Mouse (Mus musculus) forebrain, embryonic 11.5 days (tissue): ENCODE data around the gene Usp5. TPM values are rescaled to one million over a fixed set of nuclear protein-coding genes. Genes with fewer than 3 reads are reported as not detected.

ENCODE experiments used
- ATAC-seq: fragments of 200-750 bp; cut with Nextera tagmentation; replicated peaks from 2 replicates; pipeline ENCODE4 v1.8.0; 2017; ENCODE audit warnings: moderate TSS enrichment; ENCODE audit not compliant: low FRiP score
- DNase-seq: peaks from one replicate; pipeline ENCODE4 v3.0.0-alpha.2; 2017; ENCODE audit warnings: low spot score
- H3K27ac ChIP-seq: fragments of 300-500 bp; sonication (generic); 2 replicates; pipeline ENCODE4 v1.5.1; 2014; ENCODE audit warnings: low read depth, low read length
- H3K27me3 ChIP-seq: fragments of 300-500 bp; sonication (generic); 2 replicates; pipeline ENCODE4 v1.6.1; 2014; ENCODE audit warnings: mild to moderate bottlenecking, low read length, mixed read lengths; ENCODE audit not compliant: control insufficient read depth, insufficient read depth
- H3K36me3 ChIP-seq: fragments of 300-500 bp; sonication (generic); 2 replicates; pipeline ENCODE4 v1.6.1; 2014; ENCODE audit warnings: mild to moderate bottlenecking, low read length, moderate library complexity, mixed read lengths; ENCODE audit not compliant: control insufficient read depth, insufficient read depth
- H3K4me1 ChIP-seq: fragments of 300-500 bp; sonication (generic); replicated peaks from 2 replicates; pipeline ENCODE4 v1.6.1; 2014; ENCODE audit warnings: low read length, mixed read lengths; ENCODE audit not compliant: control insufficient read depth, insufficient read depth
- H3K4me2 ChIP-seq: fragments of 300-500 bp; sonication (generic); 2 replicates; pipeline ENCODE4 v1.6.1; 2014; ENCODE audit warnings: low read depth, mild to moderate bottlenecking, low read length, moderate library complexity, mixed read lengths; ENCODE audit not compliant: severe bottlenecking
- H3K4me3 ChIP-seq: fragments of 300-500 bp; sonication (generic); 2 replicates; pipeline ENCODE4 v1.5.1; 2014; ENCODE audit warnings: low read depth, low read length
- H3K9ac ChIP-seq: fragments of 300-500 bp; sonication (generic); 2 replicates; pipeline ENCODE4 v1.6.1; 2014; ENCODE audit warnings: low read length
- H3K9me3 ChIP-seq: fragments of 300-500 bp; sonication (generic); 2 replicates; pipeline ENCODE4 v1.6.1; 2016; ENCODE audit warnings: low read length, mixed read lengths; ENCODE audit not compliant: control insufficient read depth
- WGBS: fragments of 180-500 bp; shearing (Covaris S2); extraction: QIAGEN DNeasy Blood & Tissue Kit; methylation state at CpG from one replicate; pipeline ENCODE4 v1.1.7; 2014; 5-methylcytosine and 5-hydroxymethylcytosine counted together
- polyA plus RNA-seq: library from polyadenylated mRNA; unstranded; fragments of >200 nt; fragmentation: Nextera tagmentation; extraction: Ambion mirVana; gene quantifications from 2 replicates; pipeline ENCODE4 v1.2.1, GENCODE M21; 2014

Usp5 gene
- polyA plus RNA-seq, 1 experiment from 2014 or later: 182 TPM

- WGBS: 90% methylated on average over 3 of the region's 3 CpGs
- ATAC-seq: no peak
- no peaks in the 10 kb centered on the region for H3K27me3 ChIP-seq
These were observed 37.4 kb downstream of the Usp5 start for GRCm38 (mm10) chr6:124791911-124792310.

DNA sequence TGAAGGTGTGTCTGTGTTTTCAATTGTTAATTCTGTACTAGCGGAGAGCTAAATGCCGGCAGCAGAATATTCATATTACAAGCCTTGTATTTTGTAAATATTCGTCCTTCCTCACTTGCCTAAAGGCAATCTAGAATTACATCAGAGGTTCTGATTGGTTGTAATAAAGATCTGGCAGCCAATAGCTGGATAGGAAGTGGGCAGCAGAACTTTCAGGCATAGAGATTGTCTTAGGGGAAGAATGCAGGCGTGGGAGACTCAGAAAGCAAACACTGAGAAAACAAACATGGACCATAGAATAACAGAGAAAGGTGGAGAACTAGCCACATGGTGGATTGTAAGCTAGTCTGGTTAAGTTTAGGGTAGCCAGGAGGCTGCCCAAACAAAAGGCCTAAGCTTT is 39.2 kb downstream of the Usp5 start:
- Histone ChIP-seq H3K4me3 (no peak overlapping the region), H3K9ac (no peak overlapping the region), H3K27ac (no peak overlapping the region), H3K4me1 (no peaks in the 10 kb centered on the region), H3K36me3 (no peaks in the 10 kb centered on the region), H3K4me2 (no peak overlapping the region), H3K27me3 (no peaks in the 10 kb centered on the region), H3K9me3 (no peaks in the 10 kb centered on the region)
- ATAC-seq: no peak
- DNase-seq: no peak
- 79% methylated on average over 4 of the region's 4 CpGs for WGBS

More at GRCm38 (mm10) chr6:124791911-124792310, 37.4 kb downstream of the Usp5 start:
- H3K4me2 ChIP-seq: no peak overlapping the region
- H3K4me1 ChIP-seq: no peaks in the 10 kb centered on the region
- H3K9me3 ChIP-seq: no peaks in the 10 kb centered on the region
- no peaks in the 10 kb centered on the region for H3K36me3 ChIP-seq
- no peak overlapping the region for H3K4me3 ChIP-seq
- H3K27ac ChIP-seq: no peak overlapping the region
- no peak for DNase-seq
- H3K9ac ChIP-seq: no peak overlapping the region

DNA sequence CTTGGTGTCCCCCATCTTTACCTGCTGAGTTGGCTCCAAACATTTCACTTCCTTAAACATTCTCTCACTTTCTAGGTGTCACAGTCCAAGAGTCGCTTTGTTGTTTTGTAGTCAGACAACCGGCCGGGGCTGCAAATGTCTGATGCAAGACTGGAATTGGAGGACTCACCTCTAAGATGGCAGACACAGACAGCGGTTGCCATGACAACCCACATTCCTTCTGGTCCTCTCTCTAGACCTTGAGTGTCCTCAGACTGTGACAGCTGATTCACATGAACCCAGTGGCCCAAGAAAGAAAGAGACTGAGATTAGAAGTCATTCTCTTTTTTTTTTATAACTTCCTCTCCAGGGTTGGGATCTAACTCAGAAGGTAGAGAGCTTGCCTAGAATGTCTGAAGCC is 39.8 kb downstream of the Usp5 start:
- WGBS: 91% methylated on average over 4 of the region's 4 CpGs
- Histone ChIP-seq H3K9me3 (no peaks in the 10 kb centered on the region), H3K27me3 (no peaks in the 10 kb centered on the region), H3K36me3 (no peaks in the 10 kb centered on the region), H3K4me1 (no peaks in the 10 kb centered on the region), H3K4me2 (no peak overlapping the region), H3K27ac (no peak overlapping the region), H3K9ac (no peak overlapping the region), H3K4me3 (no peak overlapping the region)
- DNase-seq (no peak), ATAC-seq (no peak)

DNA sequence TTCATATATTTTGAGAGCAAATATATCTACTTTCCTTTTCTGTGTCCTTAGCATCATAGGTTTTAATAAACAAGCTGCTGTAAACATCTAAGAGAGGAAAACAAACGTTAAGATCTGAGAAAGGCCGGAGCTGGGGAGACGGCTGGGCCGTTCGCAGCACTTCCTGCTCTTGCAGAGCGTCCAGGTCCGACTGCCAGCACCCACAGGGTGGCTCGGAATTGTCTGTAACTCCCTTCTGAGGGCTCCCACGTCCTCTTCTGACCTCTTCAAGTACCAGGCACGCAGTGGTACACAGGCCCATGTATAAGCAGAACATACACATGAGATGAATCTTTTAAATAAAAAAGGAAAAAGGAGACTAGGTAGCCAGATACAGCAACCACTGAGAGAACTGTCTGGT is 41.6 kb downstream of the Usp5 start:
- no peaks in the 10 kb centered on the region for H3K27me3 ChIP-seq
- ATAC-seq (no peak), DNase-seq (no peak)
- H3K36me3 ChIP-seq: no peaks in the 10 kb centered on the region
- no peak overlapping the region for H3K4me2 ChIP-seq
- no peak overlapping the region for H3K4me3 ChIP-seq
- 83% methylated on average over 10 of the region's 10 CpGs for WGBS
- no peak overlapping the region for H3K9ac ChIP-seq
- no peaks in the 10 kb centered on the region for H3K9me3 ChIP-seq
- H3K27ac ChIP-seq: no peak overlapping the region
- no peaks in the 10 kb centered on the region for H3K4me1 ChIP-seq

DNA sequence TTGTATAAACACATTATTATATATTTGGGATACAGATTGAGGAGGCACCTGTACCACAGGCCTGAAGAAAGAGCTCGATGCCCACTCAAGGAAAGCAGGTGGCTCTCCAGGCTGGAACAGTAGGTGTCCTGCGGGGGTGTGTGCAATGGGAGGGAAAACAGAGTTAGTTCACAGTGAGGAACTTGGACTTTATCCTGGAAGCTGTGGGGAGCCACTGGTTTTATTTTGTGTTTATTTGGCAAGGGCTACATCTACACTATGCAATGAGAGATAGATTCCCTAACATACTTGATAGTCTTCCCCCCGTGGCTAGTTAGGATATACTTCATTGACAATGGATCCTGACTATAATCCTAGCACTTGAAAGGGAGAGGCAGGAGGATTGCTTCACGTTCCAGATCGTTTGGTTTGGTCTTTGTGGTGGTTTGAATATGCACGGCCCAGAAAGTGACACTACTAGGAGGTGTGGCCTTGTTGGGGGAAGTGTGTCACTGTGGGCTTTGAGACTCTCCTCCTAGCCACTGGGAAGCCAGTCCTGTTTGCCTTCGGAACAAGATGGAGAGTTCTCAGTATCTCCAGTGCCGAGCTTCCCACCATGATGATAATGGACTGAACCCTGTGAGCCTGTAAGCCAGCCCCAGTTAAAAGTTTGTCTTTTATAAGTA is 42.4 kb downstream of the Usp5 start:
- H3K27me3 ChIP-seq: no peaks in the 10 kb centered on the region
- H3K36me3 ChIP-seq: no peaks in the 10 kb centered on the region
- H3K9ac ChIP-seq: no peak overlapping the region
- H3K4me3 ChIP-seq: no peak overlapping the region
- H3K9me3 ChIP-seq: no peaks in the 10 kb centered on the region
- H3K4me2 ChIP-seq: no peak overlapping the region
- 59% methylated on average over 8 of the region's 8 CpGs for WGBS
- 0 out of 2 replicates have a peak, but pooled peaks cover 3% of the 10 kb centered on the region for H3K4me1 ChIP-seq
- ATAC-seq (no peak), DNase-seq (no peak)
- no peak overlapping the region for H3K27ac ChIP-seq

DNA sequence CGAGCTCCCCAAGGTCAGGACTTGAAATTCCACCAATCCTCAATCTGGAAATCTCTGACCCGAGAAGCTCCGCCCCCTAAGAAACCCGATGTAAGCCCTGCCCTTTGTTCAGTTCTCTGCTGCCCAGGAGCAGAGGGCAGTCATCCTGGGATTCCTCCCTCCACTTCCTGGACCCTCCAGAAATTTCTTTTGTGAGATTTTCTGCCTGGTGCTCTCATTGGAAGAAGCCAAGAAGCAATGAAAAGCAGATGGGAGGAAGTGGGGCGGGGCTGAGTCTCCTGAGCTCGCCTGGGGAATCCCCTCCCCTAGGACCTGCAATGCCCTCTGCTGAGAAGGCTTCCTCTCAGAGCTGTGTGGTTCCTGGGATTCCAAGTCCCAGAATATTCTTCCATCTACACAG is 46.8 kb downstream of the Usp5 start:
- H3K4me1 ChIP-seq: peaks cover 7% of the 10 kb centered on the region; the same call in 1 of the 2 replicates
- no peaks in the 10 kb centered on the region for H3K27me3 ChIP-seq
- no peak overlapping the region for H3K4me3 ChIP-seq
- H3K9ac ChIP-seq: no peak overlapping the region
- peak; percentile 59 for DNase-seq
- H3K36me3 ChIP-seq: no peaks in the 10 kb centered on the region
- no peak overlapping the region for H3K27ac ChIP-seq
- H3K9me3 ChIP-seq: no peaks in the 10 kb centered on the region
- ATAC-seq: peak; percentile 20; the same call in 1 of the 2 replicates
- WGBS: 27% methylated on average over 6 of the region's 6 CpGs
- 0 out of 2 replicates have a peak overlapping the region, but pooled peaks have one; percentile 12 for H3K4me2 ChIP-seq

DNA sequence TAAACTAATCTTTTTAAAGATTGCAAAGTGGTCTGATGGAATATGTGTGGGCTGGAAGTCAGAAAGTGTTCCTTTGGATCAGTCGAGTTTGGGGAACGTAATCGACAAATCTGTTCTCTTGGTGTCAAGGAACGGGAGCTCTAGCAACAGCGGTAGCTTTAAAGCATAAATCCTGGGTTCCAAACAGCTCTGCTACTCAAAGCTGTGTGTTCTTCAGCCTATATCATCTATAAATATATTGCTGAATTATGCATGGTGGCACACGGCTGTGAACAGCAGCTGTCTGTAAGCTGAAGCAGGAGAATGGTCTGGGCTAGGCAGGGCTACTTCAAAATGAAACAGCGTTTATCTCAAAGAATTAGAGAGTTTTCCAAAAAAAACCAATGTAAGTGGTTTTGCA is 48.4 kb downstream of the Usp5 start:
- ATAC-seq (no peak), DNase-seq (no peak)
- H3K27ac ChIP-seq: no peak overlapping the region
- H3K9ac ChIP-seq: no peak overlapping the region
- 85% methylated on average over 7 of the region's 7 CpGs for WGBS
- H3K36me3 ChIP-seq: no peaks in the 10 kb centered on the region
- H3K27me3 ChIP-seq: no peaks in the 10 kb centered on the region
- H3K4me3 ChIP-seq: no peak overlapping the region
- no peak overlapping the region for H3K4me2 ChIP-seq
- peaks cover 7% of the 10 kb centered on the region; the same call in 1 of the 2 replicates for H3K4me1 ChIP-seq
- no peaks in the 10 kb centered on the region for H3K9me3 ChIP-seq

DNA sequence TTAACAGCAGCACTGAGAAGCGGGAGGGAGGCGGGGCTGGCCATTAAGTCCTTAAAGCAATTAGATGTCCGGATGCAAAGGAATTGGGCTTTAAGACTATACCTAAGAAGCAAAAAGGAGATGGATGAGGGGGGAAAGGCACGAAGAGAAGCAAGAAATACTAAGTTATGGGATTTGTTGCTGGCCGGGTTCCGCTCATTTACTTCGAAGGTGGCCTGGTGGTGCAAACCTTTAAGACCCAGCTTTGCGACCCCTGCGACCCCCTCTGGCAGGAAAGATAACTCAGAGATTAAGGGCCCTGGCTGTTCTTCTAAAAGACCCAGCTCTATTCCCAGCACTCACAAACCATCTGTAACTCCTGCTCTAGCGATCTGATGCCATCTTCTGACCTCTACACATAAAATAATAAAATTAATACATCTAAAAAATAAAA is 49.3 kb downstream of the Usp5 start:
- Histone ChIP-seq H3K4me3 (peak overlapping the region; percentile 32), H3K9me3 (no peaks in the 10 kb centered on the region), H3K9ac (peak overlapping the region; percentile 21), H3K27me3 (no peaks in the 10 kb centered on the region), H3K4me1 (peaks cover 7% of the 10 kb centered on the region; the same call in 1 of the 2 replicates), H3K4me2 (peak overlapping the region; percentile 52), H3K27ac (no peak overlapping the region), H3K36me3 (no peaks in the 10 kb centered on the region)
- DNase-seq (peak; percentile 70), ATAC-seq (0 out of 2 replicates have a peak, but pooled peaks have one; percentile 1)
- WGBS: 2% methylated on average over 10 of the region's 10 CpGs
